Mouse (Mus musculus) olfactory bulb, adult 2 months (tissue): ENCODE results near the gene Pnmt. TPM values are rescaled to one million over a fixed set of nuclear protein-coding genes. Genes with fewer than 3 reads are reported as not detected.

Experiments used
- H3K27ac ChIP-seq: fragments of 200-500 bp; 2 replicates; pipeline ENCODE4 v1.5.1; 2012; ENCODE audit warnings: low read depth, low read length; ENCODE audit not compliant: insufficient read depth
- H3K4me1 ChIP-seq: fragments of 200-500 bp; 2 replicates; pipeline ENCODE4 v1.6.1; 2012; ENCODE audit warnings: low read length; ENCODE audit not compliant: control insufficient read depth, insufficient read depth
- H3K4me3 ChIP-seq: fragments of 200-500 bp; 2 replicates; pipeline ENCODE4 v1.5.1; 2012; ENCODE audit warnings: mild to moderate bottlenecking, low read depth, low read length, moderate library complexity; ENCODE audit not compliant: insufficient read depth
- CTCF ChIP-seq: fragments of 200-500 bp; IDR thresholded peaks from 2 replicates; pipeline ENCODE4 v1.5.1; 2012; ENCODE audit warnings: low read depth, mild to moderate bottlenecking, low read length, moderate library complexity; ENCODE audit not compliant: insufficient read depth
- POLR2A ChIP-seq: fragments of 200-500 bp; IDR thresholded peaks from 2 replicates; pipeline ENCODE4 v1.6.1; 2012; ENCODE audit warnings: mild to moderate bottlenecking, low read depth, low read length, moderate library complexity; ENCODE audit not compliant: insufficient read depth
- WGBS: fragments of 180-500 bp; shearing (Covaris S2); methylation state at CpG from one replicate; pipeline ENCODE4 v1.1.7; 2018; 5-methylcytosine and 5-hydroxymethylcytosine counted together
- polyA plus RNA-seq: library from polyadenylated mRNA; stranded (reverse); fragments of >200 nt; gene quantifications from 2 replicates; pipeline ENCODE4 v1.2.4, GENCODE M21; 2012; ENCODE audit warnings: low replicate concordance; ENCODE audit not compliant: missing spikeins, insufficient read depth, insufficient read length

Pnmt gene
- polyA plus RNA-seq, 1 experiment: not detected

- Histone ChIP-seq H3K4me3 (no peak overlapping the region), H3K4me1 (peaks cover 17% of the 10 kb centered on the region), H3K27ac (no peak overlapping the region)
- no peak for TF ChIP-seq POLR2A
- no peak for TF ChIP-seq CTCF
- WGBS: 87% methylated on average over 7 of the region's 7 CpGs
Observed at GRCm38 (mm10) chr11:98367863-98368186, 18.4 kb upstream of the Pnmt start.

GRCm38 (mm10) chr11:98369337-98369736, 16.9 kb upstream of the Pnmt start:
- TF ChIP-seq CTCF (no peak), POLR2A (no peak)
- H3K4me1 ChIP-seq: peaks cover 17% of the 10 kb centered on the region
- H3K27ac ChIP-seq: no peak overlapping the region
- H3K4me3 ChIP-seq: no peak overlapping the region
- 56% methylated on average over 6 of the region's 6 CpGs for WGBS

GRCm38 (mm10) chr11:98370588-98370987, 15.7 kb upstream of the Pnmt start:
- WGBS: 85% methylated on average over 2 of the region's 2 CpGs
- Histone ChIP-seq H3K27ac (no peak overlapping the region), H3K4me1 (peaks cover 17% of the 10 kb centered on the region), H3K4me3 (no peak overlapping the region)
- no peak for TF ChIP-seq POLR2A
- TF ChIP-seq CTCF: no peak

GRCm38 (mm10) chr11:98371556-98372240, 14.6 kb upstream of the Pnmt start:
- no peak overlapping the region for H3K4me3 ChIP-seq
- WGBS: 52% methylated on average over 10 of the region's 10 CpGs
- H3K4me1 ChIP-seq: peaks cover 17% of the 10 kb centered on the region
- TF ChIP-seq POLR2A: no peak
- no peak for TF ChIP-seq CTCF
- H3K27ac ChIP-seq: no peak overlapping the region

- TF ChIP-seq POLR2A (no peak), CTCF (no peak)
- Histone ChIP-seq H3K4me1 (peaks cover 17% of the 10 kb centered on the region), H3K27ac (no peak overlapping the region), H3K4me3 (no peak overlapping the region)
- WGBS: 19% methylated on average over 2 of the region's 2 CpGs
Observed at GRCm38 (mm10) chr11:98372406-98372805, 13.8 kb upstream of the Pnmt start.

GRCm38 (mm10) chr11:98373244-98373643, 13.0 kb upstream of the Pnmt start:
- TF ChIP-seq POLR2A: no peak
- TF ChIP-seq CTCF: no peak
- Histone ChIP-seq H3K4me1 (peaks cover 17% of the 10 kb centered on the region), H3K4me3 (no peak overlapping the region), H3K27ac (no peak overlapping the region)
- WGBS: 90% methylated on average over 6 of the region's 6 CpGs

- peaks cover 17% of the 10 kb centered on the region for H3K4me1 ChIP-seq
- TF ChIP-seq CTCF: no peak
- TF ChIP-seq POLR2A: no peak
- no peak overlapping the region for H3K4me3 ChIP-seq
- no peak overlapping the region for H3K27ac ChIP-seq
- WGBS: 85% methylated on average over 8 of the region's 8 CpGs
Observed at GRCm38 (mm10) chr11:98374266-98374665, 12.0 kb upstream of the Pnmt start.

GRCm38 (mm10) chr11:98376756-98377155, 9.5 kb upstream of the Pnmt start:
- TF ChIP-seq POLR2A: no peak
- TF ChIP-seq CTCF: no peak
- 71% methylated on average over 5 of the region's 5 CpGs for WGBS
- Histone ChIP-seq H3K4me1 (peaks cover 4% of the 10 kb centered on the region), H3K27ac (no peak overlapping the region), H3K4me3 (no peak overlapping the region)

GRCm38 (mm10) chr11:98377787-98378186, 8.5 kb upstream of the Pnmt start:
- 80% methylated on average over 11 of the region's 11 CpGs for WGBS
- no peak overlapping the region for H3K4me3 ChIP-seq
- no peaks in the 10 kb centered on the region for H3K4me1 ChIP-seq
- no peak for TF ChIP-seq POLR2A
- TF ChIP-seq CTCF: no peak
- H3K27ac ChIP-seq: no peak overlapping the region
